Mouse (Mus musculus) heart, adult 2 months (tissue): ENCODE measurements around the gene Map2k4.

Experiments used
- CTCF ChIP-seq: fragments of 200-600 bp; IDR thresholded peaks from 2 replicates; pipeline ENCODE4 v1.8.1; 2022; ENCODE audit warnings: antibody characterized with exemption, mild to moderate bottlenecking, moderate library complexity
- EP300 ChIP-seq: fragments of 200-500 bp; IDR thresholded peaks from 2 replicates; pipeline ENCODE4 v1.6.1; 2011; ENCODE audit warnings: low read depth, low read length, control low read depth; ENCODE audit not compliant: insufficient read depth
- POLR2A ChIP-seq: fragments of 200-500 bp; IDR thresholded peaks from 2 replicates; pipeline ENCODE4 v1.6.1; 2011; ENCODE audit warnings: mild to moderate bottlenecking, low read depth, low read length, control low read depth; ENCODE audit not compliant: insufficient read depth

GRCm38 (mm10) chr11:65820280-65820679 lies 32.2 kb upstream of the Map2k4 start:
- TF ChIP-seq CTCF (peak; percentile 31; the same call in 1 of the 2 replicates), POLR2A (no peak), EP300 (no peak)
